Mouse (Mus musculus) gonadal fat pad, adult 2 months (tissue): ENCODE measurements around the gene Ints11. TPM values are rescaled to one million over a fixed set of nuclear protein-coding genes. Genes with fewer than 3 reads are reported as not detected.

Experiments used
- DNase-seq: peaks from one replicate; pipeline ENCODE4 v3.0.0-alpha.2; 2012; ENCODE audit warnings: low read depth
- polyA plus RNA-seq: library from polyadenylated mRNA; depleted of rRNA; stranded (reverse); fragments of >200 nt; gene quantifications from 2 replicates; pipeline ENCODE4 v1.2.3, GENCODE M21; 2012

The Ints11 gene
- polyA plus RNA-seq, 1 experiment: 36.5 TPM

DNA sequence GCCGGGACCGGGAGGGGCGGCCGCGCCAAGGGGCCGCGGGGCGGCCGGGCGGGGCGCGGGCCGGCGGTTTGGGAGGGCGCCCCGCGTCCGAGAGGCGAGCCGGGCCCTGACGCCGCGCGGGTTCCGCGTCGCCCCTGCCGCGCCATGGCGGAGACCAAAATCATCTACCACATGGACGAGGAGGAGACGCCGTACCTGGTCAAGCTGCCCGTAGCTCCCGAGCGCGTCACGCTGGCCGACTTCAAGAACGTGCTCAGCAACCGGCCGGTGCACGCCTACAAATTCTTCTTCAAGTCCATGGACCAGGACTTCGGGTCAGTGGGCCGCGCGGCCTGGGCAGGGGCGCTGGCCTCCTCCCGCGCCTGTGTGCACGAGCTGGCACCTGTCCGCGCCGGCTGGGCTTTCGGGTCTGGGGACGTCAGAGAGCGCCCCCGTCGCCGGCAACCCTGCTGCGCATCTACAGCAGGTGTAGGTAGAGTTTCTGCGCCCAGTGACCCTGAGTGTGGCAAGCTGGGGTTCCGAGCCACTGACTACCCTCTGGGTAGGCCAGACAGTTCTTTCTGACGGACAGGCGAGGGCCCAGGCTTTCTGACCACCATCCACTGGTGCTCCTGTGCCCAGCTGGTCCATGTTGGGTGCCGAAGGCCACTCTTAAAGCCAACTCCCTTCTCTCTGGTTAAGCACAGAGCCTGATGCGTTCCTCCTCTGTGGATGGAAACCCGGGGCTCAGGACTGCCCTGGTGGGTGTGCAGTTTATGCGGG is 21.6 kb upstream of the Ints11 start:
- no peak for DNase-seq

DNA sequence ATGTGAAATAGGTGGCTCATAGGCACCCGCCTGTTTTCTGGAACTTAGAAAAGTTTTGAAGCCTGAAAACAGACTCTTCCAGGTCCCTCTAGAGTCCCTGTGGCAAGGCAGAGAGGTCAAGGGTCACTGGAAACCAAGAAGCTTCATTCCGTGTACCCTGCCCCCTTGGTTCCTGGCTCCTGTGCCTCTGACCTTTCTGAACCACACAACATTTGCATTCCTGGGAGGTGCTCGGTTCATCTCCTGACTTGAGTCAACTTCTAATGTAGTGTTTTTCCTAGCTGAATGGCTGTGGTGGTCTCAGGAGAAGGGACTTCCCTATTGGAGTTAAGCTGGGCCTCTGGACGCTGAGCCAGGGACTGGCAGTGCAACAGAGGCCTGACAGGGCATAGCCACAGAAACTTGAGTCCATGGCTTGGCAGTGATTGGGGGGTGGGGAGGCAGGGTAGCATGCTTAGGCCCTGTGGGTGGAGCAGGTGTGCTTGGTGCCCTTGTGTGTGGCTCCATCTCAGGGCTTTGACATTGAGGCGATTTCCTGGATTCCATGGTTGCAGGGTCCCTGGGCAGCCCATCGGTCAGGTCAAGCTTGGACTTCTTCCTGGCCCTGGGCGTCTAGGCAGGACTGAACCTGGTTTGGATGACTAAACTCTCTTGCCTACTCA is 20.8 kb upstream of the Ints11 start:
- DNase-seq: no peak

DNA sequence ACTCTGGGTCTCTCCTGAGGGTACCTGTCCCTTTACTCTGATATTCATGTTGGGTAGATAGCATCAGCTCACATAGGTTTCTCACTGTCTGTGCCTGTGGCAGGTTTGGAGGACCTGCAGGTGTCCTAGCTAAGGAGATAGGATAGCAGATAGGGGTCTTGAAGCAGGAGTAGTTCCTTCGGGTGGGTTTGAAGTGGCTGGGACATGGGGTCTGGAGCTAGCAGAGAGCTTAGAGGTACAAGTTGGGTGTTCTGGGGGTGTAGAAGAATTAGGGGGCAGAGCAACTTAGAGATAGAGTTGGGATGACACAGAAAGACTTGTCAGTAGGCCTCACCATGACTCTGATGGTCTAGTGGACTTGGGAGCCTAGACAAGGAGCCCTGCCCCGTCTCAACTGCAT is 20.0 kb upstream of the Ints11 start:
- DNase-seq: no peak

DNA sequence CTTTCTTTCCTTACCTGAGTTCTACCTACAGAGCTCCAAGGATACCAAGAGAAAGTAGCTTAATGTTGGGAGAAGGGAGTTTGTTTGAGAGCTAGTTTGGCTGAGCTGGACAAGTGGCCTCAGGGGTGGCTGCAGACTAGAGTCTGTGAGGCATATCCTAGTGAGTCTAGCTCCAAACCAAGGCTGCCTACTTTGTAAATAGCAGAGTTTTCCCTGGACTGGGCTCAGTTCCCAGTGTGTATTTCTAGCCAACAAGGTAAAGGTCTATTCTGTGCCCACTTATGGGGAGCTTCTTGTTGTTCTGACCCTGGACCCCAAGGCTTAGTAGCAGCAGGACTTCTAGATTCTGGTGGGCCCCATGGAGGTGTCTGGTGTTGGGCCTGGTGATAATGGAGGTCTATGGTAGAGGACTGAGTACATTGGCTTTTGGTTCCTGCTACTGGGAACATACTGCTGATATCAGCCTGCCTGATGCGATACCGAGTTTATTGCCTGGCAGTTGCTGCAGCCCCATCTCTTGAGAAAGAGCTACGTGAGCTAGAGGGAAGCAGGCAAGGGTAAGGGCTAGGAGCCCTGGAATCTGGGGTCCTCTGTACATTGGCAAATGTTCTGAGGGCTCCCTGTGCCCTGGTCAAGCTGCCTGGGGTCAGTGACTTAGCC is 19.4 kb upstream of the Ints11 start:
- no peak for DNase-seq

DNA sequence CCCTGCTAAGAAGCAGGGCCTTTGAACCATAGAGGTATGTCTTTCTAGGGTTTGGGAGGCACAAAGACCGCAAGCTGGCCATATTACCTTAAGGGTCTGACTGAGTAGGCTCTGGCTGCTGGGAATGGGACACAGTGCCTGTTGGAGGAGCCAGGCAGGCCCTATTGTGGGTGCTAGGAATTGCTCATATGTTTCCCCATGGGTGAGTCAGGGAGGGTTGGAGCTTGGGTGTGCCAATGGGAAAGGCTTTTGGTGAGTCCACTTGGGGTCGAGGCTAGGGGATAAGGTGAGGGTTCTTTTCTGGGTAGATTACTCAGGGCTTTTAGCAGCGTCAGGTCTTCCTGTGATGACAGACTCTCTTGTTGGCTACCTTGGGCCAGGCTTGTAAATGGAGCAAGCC is 18.0 kb upstream of the Ints11 start:
- no peak for DNase-seq

DNA sequence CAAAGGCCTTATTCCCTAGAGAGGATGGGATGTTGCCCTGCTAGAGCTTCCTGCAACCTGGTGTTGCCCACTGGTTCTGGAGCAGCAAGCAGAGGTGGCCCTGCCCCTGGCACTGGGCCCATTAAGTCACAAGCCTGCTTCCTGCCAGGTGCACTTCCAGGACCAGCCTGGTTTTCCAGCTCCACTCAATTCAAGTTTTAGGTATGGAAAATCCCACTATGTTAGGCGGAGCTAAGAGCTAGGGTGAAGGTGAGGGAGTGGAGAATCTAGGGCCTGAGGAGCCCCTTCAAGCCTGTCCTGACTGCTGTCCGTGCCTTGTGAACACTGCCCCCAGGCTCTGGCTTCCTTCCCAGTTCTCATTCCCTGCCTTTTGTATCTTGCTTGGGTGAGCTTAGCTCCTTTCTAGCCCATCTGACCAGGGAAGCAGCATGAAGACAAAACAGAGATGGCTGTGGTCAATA is 17.4 kb upstream of the Ints11 start:
- DNase-seq: no peak

DNA sequence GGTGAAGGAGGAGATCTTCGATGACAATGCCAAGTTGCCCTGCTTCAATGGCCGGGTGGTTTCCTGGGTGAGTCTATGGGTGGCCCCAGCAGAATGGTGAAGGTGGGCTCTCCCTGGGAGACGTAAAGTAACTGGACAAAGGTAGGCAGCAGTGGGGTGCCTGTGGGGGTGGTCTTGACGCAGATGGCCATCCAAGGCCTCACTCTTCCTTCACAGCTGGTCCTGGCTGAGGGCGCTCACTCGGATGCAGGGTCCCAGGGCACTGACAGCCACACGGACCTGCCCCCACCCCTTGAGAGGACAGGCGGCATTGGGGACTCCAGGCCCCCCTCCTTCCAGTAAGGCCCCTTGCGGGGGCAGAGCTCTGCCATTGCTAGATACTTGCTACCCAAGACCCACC is 15.9 kb upstream of the Ints11 start:
- DNase-seq: no peak

DNA sequence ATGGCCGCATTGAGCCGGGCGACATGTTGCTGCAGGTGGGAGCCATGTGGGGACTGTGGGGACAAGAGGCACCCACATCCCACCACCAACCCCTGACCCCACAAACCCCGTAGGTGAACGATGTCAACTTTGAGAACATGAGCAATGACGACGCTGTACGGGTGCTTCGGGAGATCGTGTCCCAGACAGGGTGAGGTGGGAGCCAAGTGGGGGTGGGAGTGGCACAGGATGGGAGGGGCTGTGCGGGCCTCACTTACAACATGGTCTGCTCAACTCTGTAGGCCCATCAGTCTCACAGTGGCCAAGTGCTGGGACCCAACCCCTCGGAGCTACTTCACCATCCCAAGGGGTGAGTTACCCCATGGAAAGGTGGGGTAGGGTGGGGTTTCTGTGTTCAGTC is 14.4 kb upstream of the Ints11 start:
- no peak for DNase-seq

DNA sequence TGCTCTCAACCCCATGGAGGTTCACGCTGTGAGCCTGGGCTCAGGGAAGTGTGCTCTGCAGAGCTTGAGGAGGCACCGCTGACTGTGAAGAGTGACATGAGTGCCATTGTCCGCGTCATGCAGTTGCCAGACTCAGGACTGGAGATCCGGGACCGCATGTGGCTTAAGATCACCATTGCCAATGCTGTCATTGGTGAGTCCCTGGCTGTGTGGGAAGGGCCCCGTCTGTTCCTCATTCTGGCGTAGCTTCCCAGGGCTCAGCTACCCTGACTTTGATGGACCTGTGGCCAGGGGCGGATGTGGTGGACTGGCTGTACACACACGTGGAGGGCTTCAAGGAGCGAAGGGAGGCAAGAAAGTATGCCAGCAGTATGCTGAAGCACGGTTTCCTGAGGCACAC is 13.3 kb upstream of the Ints11 start:
- DNase-seq: no peak

DNA sequence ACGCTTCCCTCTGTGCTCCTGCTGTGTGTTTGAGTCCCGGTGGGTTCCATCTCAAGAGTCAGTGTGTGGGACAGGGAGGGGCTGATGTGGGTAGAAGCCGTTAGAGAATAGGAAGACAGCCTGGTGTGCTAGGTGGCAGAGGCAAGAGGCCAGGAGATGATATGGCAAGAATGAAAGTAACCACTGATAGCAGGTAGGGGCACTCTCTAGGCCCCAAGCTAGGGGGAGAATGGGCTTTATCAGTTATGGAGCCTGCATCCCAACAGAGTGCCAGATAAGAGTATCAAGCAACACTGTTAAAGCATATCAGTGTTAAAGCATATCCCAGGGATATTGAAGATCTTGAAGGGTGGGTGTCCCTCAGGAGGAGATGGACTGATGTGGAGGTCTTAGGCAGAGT is 12.5 kb upstream of the Ints11 start:
- no peak for DNase-seq

DNA sequence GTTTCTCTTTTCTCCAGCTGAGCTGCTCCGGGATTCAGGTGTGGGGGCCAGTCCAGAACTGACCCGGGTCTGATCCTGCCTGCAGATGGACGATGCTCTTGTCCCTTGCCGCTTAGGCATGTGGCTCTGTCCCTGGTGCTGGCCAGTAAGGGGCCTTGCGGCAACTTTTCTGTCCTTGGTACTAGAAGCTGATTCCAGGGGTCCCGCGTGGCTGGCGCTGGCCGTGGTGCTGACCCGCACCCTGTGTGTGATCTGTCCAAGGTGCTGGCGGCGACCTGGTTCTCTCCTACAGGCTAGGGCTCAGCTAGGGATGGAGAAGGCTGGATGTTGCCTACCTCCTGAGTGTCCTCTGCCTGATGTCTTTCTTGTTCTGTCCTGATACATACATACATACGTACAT is 10.0 kb upstream of the Ints11 start:
- DNase-seq: no peak

DNA sequence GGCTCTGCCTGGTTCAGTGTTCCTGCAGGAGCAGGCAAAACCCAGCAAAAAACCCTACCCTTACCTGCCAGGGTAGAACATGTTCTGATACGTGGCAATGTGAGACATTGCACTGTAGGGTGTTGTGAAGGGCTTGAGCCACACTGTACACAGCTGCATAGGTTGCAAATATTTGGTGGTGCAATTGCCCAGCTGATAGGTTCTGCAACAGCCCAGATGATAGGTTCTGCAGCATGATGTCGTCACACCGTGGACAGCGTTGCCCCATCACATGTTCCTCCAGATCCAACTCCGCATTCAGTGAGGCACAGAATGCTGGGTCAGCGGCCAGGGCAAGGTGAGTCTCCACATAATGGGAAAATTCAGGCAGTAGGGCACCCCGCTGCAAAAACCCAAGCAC is 7.6 kb upstream of the Ints11 start:
- no peak for DNase-seq

DNA sequence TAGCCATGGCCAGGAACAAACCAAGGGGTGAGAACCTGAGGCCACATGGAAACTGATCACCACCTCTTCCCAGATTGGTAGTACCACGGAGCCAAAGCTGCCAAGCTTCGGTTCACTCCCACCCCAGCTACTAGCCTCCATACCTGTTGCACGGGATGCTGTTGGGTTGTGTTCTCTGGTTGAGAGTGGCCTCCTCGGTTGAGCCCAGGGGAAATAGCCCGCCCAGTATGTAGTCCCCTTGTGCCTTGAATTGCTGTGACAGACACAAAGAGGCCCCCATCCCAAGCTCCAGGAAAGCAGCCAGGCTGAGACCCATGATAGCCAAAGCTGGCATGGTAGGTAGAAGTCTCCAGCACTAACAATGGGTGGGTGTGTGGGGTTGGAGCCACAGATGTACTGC is 6.3 kb upstream of the Ints11 start, which contains the start of gene Tas1r3:
Gene Tas1r3 (minus strand): TSS at position 362 of the 400 bp plus-strand sequence.
- DNase-seq: no peak

DNA sequence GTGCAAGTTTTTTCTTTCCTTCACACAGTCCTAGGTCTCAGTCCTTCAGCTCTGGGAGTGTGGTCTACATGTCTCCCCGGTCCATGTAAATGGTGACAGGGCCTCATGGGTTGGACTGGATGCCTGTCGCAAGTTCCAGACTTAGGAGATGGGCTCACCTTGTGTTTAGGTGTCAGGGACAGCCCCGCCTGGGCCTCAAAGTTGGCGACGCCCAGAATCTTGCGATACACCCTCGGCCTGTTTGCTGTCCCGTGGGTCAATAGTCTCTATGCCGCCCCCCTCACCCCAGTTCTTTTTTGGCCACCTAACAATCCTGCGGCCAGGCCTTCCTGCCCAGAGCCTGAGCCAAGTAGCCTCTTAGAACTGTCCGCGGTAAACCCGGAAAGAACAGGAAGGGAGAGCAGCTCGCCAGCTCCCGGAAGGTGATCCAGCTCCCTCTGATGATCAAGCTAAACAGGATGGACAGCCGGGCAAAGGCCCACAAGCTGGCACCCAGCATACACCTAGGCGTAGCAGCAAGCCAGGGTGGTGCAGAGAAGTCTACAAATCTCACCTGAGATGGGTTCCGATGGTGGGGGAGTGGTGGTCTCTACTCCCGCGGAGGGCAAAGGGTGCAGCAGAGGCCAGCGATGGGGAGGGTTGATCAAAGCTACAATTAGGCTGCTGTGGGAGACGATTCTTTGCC is 590 bp upstream of the Ints11 start:
- no peak for DNase-seq

DNA sequence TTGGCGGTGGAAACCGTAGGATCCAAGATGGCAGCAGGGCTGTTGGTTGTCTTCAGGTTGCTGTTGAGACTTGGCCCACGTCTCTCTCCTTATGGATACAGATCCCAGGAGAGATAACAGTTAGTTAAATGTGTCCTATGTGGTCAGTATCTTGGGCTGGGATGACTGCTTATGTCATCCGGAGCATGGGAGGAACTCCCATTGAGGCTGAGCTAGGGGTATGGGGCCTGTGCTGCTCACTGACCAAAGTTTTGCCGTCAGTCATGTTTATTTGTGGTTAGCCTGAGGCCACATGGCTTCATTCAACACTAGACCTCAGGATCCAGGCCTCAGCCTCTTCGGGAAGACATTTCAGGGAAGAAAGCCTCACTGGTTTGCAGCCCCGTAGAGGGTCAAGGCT is 2.1 kb downstream of the Ints11 start:
- DNase-seq: no peak

DNA sequence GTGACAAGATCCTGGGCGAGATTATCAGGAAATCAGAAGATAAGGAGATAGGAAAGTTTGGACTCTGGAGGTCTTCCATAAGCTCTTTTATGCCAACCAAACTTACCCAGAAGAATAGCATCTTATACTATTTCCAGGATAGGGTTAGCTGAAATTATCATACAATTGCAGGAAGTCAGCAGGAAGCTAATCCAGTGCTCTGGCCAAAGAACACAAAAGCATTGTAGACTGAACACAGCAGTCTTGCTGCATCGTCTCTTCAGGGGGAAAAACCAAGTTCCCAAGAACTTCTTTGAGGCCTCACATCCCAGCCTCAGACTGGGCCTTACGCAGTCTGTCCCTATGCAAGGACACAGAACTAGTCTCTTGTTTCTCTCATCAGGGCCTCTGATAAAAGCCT is 14.2 kb downstream of the Ints11 start:
- no peak for DNase-seq

DNA sequence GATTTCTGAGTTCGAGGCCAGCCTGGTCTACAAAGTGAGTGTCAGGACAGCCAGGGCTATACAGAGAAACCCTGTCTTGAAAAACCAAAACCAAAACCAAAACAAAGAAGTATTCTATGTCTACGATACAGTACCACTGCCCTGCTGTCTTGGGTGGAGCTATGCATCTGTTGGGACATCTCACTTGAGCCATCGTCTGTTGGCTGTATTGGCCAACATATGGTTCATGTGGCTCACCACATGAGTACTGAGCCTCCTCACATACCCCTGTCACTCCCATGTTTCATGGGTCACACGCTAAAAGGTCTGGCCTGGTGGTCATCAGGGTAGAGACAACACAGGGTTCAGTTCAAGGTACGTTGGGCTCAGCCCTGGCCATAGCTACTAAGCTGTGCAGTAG is 17.0 kb downstream of the Ints11 start:
- no peak for DNase-seq

DNA sequence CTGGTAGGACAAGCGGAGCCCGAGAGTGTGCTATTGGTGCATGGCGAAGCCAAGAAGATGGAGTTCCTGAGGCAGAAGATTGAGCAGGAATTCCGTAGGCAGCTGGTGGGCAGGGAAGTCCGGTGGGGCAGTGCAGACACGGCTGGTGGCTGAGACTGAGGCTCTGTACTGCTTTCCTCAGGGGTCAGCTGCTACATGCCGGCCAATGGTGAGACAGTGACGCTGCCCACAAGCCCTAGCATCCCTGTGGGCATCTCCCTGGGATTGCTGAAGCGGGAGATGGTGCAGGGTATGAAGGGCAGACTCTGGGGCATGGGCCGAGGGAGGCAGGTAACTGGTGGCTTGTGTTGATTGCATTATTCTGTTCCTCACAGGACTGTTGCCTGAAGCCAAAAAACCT is 18.3 kb downstream of the Ints11 start:
- DNase-seq: no peak

DNA sequence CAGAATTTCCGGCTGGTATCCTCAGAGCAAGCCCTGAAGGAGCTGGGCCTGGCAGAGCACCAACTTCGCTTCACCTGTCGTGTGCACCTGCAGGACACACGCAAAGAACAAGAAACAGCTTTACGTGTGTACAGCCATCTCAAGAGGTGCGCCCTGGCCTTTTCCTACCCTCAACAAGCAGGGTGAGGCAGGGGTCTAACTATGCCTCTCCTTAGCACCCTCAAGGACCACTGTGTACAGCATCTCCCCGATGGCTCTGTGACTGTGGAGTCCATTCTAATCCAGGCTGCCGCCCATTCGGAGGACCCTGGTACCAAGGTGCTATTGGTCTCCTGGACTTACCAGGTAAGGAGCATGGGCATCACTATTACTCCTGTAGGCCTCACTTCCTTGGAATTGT is 18.8 kb downstream of the Ints11 start:
- DNase-seq: no peak

DNA sequence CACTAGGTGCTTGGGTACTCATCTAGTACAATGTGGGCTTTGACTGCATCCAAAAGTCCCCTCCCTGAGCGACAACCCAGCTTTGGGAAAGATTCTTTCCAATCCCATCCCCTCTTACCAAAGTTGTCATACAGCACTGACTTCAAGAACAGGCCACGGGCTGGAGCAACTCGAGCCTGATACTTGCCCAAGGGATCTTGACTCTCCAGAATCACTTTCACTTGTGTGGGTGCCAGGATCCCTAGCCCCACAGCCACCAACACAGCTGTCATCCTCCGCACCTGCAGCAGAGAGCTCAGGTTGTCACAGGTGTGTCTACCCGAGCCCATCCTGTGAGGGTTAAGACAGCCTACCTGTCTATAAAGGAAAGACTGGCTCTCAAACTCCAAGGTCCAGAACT is 20.0 kb downstream of the Ints11 start:
- DNase-seq: no peak

DNA sequence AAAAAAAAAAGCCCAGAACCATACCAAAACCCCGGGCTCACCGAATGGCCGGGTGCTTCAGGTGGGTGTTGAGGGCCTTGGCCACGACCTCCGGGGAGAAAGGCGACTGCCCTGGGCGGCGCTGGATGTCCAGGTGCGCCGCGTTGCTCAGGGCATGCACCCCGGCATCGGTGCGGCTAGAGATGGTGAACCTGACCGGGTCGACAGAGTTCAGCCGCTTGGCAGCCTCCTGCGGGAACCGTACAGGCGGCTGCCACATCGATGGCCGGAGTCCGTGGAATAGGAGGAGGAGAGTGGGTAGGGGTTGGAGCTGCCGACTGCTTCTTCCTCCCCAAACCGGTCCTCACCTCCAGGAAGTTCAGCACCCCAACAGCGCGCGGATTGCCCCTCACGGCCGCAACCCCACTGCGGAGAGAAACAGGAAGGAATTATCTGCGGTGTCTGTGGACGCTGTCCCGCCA is 21.7 kb downstream of the Ints11 start:
- no peak for DNase-seq

DNA sequence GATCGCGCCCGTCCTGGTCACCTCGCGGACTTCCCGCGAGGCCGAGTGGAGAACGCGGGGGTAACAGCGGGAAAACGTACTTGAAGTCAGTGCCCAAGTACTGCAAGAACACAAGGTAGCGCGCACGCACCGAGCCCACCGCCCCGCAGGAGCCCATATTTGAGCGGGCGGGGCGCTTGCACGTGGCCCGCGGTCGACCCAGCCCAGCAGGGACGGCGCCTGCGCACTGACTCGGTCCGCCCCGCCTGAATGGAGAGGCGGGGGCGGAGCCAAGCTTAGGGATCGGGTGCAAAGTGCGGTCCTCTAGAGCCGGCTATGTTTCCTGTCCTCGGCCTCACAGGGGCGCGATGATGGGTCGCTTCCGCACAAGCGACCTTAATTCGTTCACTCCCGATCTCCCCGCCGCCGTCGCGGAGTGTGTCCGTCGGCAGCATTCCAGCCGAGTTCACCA is 22.2 kb downstream of the Ints11 start, which contains the start of the genes Pusl1 and Acap3:
Gene Pusl1 (minus strand): TSS at position 231 of the 451 bp plus-strand sequence.
Gene Acap3 (plus strand): TSS at position 272 of the 451 bp plus-strand sequence.
- DNase-seq: no peak
